Mouse (Mus musculus): ENCODE data around the gene 9630041A04Rik. TPM values are rescaled to one million over a fixed set of nuclear protein-coding genes. Genes with fewer than 3 reads are reported as not detected.

The 9630041A04Rik gene
- total and polyA plus RNA-seq, 3 experiments, result not detected

- H3K4me3 ChIP-seq (replicated peaks in 1 of 3; ENCODE audit: low read depth in 2 of 3, low read length in 2 of 3, poor library complexity in 1 of 3), result no peak overlapping the region
- H3K9ac ChIP-seq (ENCODE audit: insufficient read depth, low read depth), result no peak overlapping the region
- H3K27ac ChIP-seq (ENCODE audit: insufficient read depth, low read depth), result no peak overlapping the region
- DNase-seq (ENCODE audit: extremely low read depth), result no peak
- dilution Hi-C loops (cut with MboI; ENCODE audit: extremely low pct_ligation_motif_present, extremely low pct_unique_long_range_greater_than_20kb, low sequenced_read_pairs), result no loop called here
- no peaks in the 10 kb centered on the region for H3K27me3 ChIP-seq (replicated peaks)
- no peaks in the 10 kb centered on the region for H3K79me2 ChIP-seq (replicated peaks; ENCODE audit: control insufficient read depth, extremely low read depth, insufficient read depth, poor library complexity, severe bottlenecking)
- H3K36me3 ChIP-seq (replicated peaks in 1 of 2; ENCODE audit: control insufficient read depth in 1 of 2, insufficient read depth in 1 of 2, low read length in 1 of 2), result no peaks in the 10 kb centered on the region
- in situ Hi-C loops (cut with MboI; ENCODE audit: low pct_ligation_motif_present, low pct_unique_long_range_greater_than_20kb, low sequenced_read_pairs), result no loop called here
- H3K4me2 ChIP-seq (ENCODE audit: insufficient read depth, low read depth, poor library complexity, severe bottlenecking), result no peak overlapping the region
- TF ChIP-seq NRF1 (IDR thresholded peaks at IDR 0.05; ENCODE audit: low read depth, low read length), result no peak
- no peak for TF ChIP-seq CHD2 (IDR thresholded peaks at IDR 0.05; ENCODE audit: low read length)
- no peak for TF ChIP-seq NELFE (IDR thresholded peaks at IDR 0.05; ENCODE audit: low read depth, low read length)
- no peak for TF ChIP-seq TCF12 (IDR thresholded peaks at IDR 0.05; ENCODE audit: low read depth, low read length)
- TF ChIP-seq UBTF (IDR thresholded peaks at IDR 0.05; ENCODE audit: low read depth, low read length), result no peak
- no peak for TF ChIP-seq POLR2A (IDR thresholded peaks at IDR 0.05; ENCODE audit: low read depth, low read length)
- TF ChIP-seq MXI1 (IDR thresholded peaks at IDR 0.05; ENCODE audit: low read depth, low read length), result no peak
- TF ChIP-seq ZMIZ1 (IDR thresholded peaks at IDR 0.05; ENCODE audit: low read depth, low read length), result no peak
- TF ChIP-seq MAX (IDR thresholded peaks at IDR 0.05; ENCODE audit: low read length), result no peak
- no peak for TF ChIP-seq MEF2A (IDR thresholded peaks at IDR 0.05; ENCODE audit: borderline replicate concordance, low read depth, low read length)
- no peak for TF ChIP-seq MAZ (IDR thresholded peaks at IDR 0.05; ENCODE audit: low read depth, low read length)
- no peak for TF ChIP-seq RCOR1 (conservative IDR thresholded peaks at IDR 0.05; ENCODE audit: low read depth, low read length)
- no peaks in the 10 kb centered on the region for H3K4me1 ChIP-seq (ENCODE audit: control insufficient read depth in 1 of 2, insufficient read depth in 2 of 2)
- peaks cover 74% of the 10 kb centered on the region for H3K9me3 ChIP-seq (replicated peaks; ENCODE audit: low read length)
These were observed 932 bp downstream of the 9630041A04Rik start for GRCm38 (mm10) chr9:101862481-101863065.

- DNase-seq (ENCODE audit: extremely low read depth), result no peak
- Histone ChIP-seq H3K36me3 (replicated peaks in 1 of 2; ENCODE audit: control insufficient read depth in 1 of 2, insufficient read depth in 1 of 2, low read length in 1 of 2) (no peaks in the 10 kb centered on the region), H3K9ac (ENCODE audit: insufficient read depth, low read depth) (no peak overlapping the region), H3K27ac (ENCODE audit: insufficient read depth, low read depth) (no peak overlapping the region), H3K9me3 (replicated peaks; ENCODE audit: low read length) (peaks cover 75% of the 10 kb centered on the region), H3K4me2 (ENCODE audit: insufficient read depth, low read depth, poor library complexity, severe bottlenecking) (no peak overlapping the region), H3K4me1 (ENCODE audit: control insufficient read depth in 1 of 2, insufficient read depth in 2 of 2) (no peaks in the 10 kb centered on the region), H3K79me2 (replicated peaks; ENCODE audit: control insufficient read depth, extremely low read depth, insufficient read depth, poor library complexity, severe bottlenecking) (no peaks in the 10 kb centered on the region), H3K27me3 (replicated peaks) (no peaks in the 10 kb centered on the region), H3K4me3 (replicated peaks in 1 of 3; ENCODE audit: low read depth in 2 of 3, low read length in 2 of 3, poor library complexity in 1 of 3) (no peak overlapping the region)
- in situ Hi-C loops (cut with MboI; ENCODE audit: low pct_ligation_motif_present, low pct_unique_long_range_greater_than_20kb, low sequenced_read_pairs), result no loop called here
- no peak for TF ChIP-seq UBTF (IDR thresholded peaks at IDR 0.05; ENCODE audit: low read depth, low read length)
- TF ChIP-seq NELFE (IDR thresholded peaks at IDR 0.05; ENCODE audit: low read depth, low read length), result no peak
- TF ChIP-seq CHD1 (IDR thresholded peaks at IDR 0.05; ENCODE audit: low read depth, low read length), result no peak
- no peak for TF ChIP-seq IRF4 (IDR thresholded peaks at IDR 0.05; ENCODE audit: low read depth, low read length)
- no peak for TF ChIP-seq MAFK (IDR thresholded peaks at IDR 0.05; ENCODE audit: insufficient replicate concordance, low read length)
- dilution Hi-C loops (cut with MboI; ENCODE audit: extremely low pct_ligation_motif_present, extremely low pct_unique_long_range_greater_than_20kb, low sequenced_read_pairs), result no loop called here
These were observed 1.5 kb downstream of the 9630041A04Rik start for GRCm38 (mm10) chr9:101863130-101863529.
